Mouse (Mus musculus) c-Kit-positive CD71-negative TER-119-negative erythroid progenitor cells, embryonic 14.5 days (primary cell): Measurements from ENCODE around the gene Sept9.

Experiments used
- DNase-seq: peaks from one replicate; pipeline ENCODE4 v3.0.0-alpha.2; 2013; ENCODE audit warnings: low read depth

Gene Sept9

GRCm38 (mm10) chr11:117292446-117292845, 93.0 kb downstream of the Sept9 start:
- no peak for DNase-seq

- DNase-seq = no peak
These were observed 95.8 kb downstream of the Sept9 start for GRCm38 (mm10) chr11:117295266-117295665.

GRCm38 (mm10) chr11:117296116-117296499, 96.6 kb downstream of the Sept9 start:
- DNase-seq = no peak

- DNase-seq = no peak
These were observed 97.2 kb downstream of the Sept9 start for GRCm38 (mm10) chr11:117296500-117297189.

GRCm38 (mm10) chr11:117297190-117297829, 97.8 kb downstream of the Sept9 start:
- no peak for DNase-seq

GRCm38 (mm10) chr11:117299741-117300140, 100.3 kb downstream of the Sept9 start:
- no peak for DNase-seq

- no peak for DNase-seq
These were observed 101.3 kb downstream of the Sept9 start for GRCm38 (mm10) chr11:117300809-117301208.

GRCm38 (mm10) chr11:117301716-117302115, 102.3 kb downstream of the Sept9 start:
- no peak for DNase-seq

- DNase-seq = no peak
These were observed 102.9 kb downstream of the Sept9 start for GRCm38 (mm10) chr11:117302371-117302770.

- no peak for DNase-seq
These were observed 106.2 kb downstream of the Sept9 start for GRCm38 (mm10) chr11:117305509-117306188.

- DNase-seq = no peak
These were observed 107.0 kb downstream of the Sept9 start for GRCm38 (mm10) chr11:117306311-117307088.

GRCm38 (mm10) chr11:117307895-117308786, 108.7 kb downstream of the Sept9 start:
- no peak for DNase-seq

GRCm38 (mm10) chr11:117309108-117309917, 109.9 kb downstream of the Sept9 start:
- DNase-seq = no peak

GRCm38 (mm10) chr11:117309918-117310287, 110.4 kb downstream of the Sept9 start:
- no peak for DNase-seq

GRCm38 (mm10) chr11:117310341-117311107, 111.1 kb downstream of the Sept9 start:
- DNase-seq = no peak

GRCm38 (mm10) chr11:117311127-117311800, 111.8 kb downstream of the Sept9 start:
- no peak for DNase-seq

GRCm38 (mm10) chr11:117312028-117312901, 112.8 kb downstream of the Sept9 start:
- no peak for DNase-seq

GRCm38 (mm10) chr11:117312936-117313335, 113.5 kb downstream of the Sept9 start:
- DNase-seq = no peak
